Mouse (Mus musculus): ENCODE data around the gene Fam124a.

- TF ChIP-seq CTCF (IDR thresholded peaks at IDR 0.05; ENCODE audit: control insufficient read depth, insufficient read depth, insufficient read length): no peak
- no peak for TF ChIP-seq MYOD1 (IDR thresholded peaks at IDR 0.05; ENCODE audit: control insufficient read depth, insufficient read length, low read depth)
- TF ChIP-seq FOSL1 (IDR thresholded peaks at IDR 0.05; ENCODE audit: insufficient read depth, low read length, poor library complexity, severe bottlenecking): no peak
- TF ChIP-seq MYOG (IDR thresholded peaks at IDR 0.05; ENCODE audit: control insufficient read depth, extremely low read depth, insufficient read length): no peak
Measured at GRCm38 (mm10) chr14:62553786-62554185, 1.8 kb upstream of the Fam124a start.

Data from C2C12 (cell line).